Mouse (Mus musculus): Measurements from ENCODE around the gene Cnnm4.
A peak's percentile ranks its signal among the peaks of the same experiment; 100 is the strongest.

Gene Cnnm4

DNA sequence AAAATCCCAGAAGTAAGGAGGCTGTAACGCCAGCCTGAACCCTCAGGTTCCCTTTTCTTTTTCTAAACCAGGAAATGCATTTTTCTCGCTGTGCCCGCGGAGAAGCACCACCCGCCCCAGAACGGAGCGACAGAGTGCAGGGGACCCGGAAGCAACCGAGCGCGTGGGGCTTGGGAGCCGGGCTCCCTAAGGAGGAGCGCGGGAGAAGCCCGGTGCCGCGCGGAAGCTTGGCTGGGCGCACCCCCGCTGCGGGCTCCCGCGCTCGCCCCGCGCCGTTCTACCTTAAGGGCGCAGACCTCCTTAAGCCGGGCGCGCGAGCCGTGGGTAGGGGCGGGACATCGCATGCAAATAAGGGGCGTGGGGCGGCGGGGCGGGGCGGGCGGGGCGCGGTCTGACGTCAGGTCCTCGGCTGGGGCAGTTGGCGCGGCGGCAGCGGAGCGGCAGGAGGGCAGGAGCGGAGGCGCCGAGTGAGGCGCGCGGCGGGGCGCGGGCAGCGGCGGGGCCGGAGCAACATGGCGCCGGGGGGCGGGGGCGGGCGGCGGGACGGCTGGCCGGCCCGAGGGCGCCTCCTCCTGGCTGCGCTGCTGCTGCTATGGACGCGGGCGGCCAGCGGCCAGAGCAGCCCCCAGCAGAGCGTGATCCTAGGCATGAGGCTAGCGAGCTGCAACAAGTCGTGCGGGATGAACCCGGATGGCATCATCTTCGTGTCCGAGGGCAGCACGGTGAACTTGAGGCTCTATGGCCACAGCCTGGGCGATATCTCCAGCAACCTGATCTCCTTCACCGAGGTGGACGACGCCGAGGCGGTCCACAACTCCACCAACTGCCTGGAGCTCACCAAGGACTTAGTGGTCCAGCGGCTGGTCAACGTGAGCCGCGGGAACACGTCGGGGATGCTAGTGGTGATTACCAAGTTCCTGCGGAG lies at the start of gene Cnnm4:
Cnnm4 (plus strand) TSS at position 440 of the 925 bp plus-strand sequence.
- peak; percentile 90 for DNase-seq

- DNase-seq = no peak
Measured at GRCm38 (mm10) chr1:36429511-36429910, 41.9 kb upstream of the Cnnm4 start.

DNA sequence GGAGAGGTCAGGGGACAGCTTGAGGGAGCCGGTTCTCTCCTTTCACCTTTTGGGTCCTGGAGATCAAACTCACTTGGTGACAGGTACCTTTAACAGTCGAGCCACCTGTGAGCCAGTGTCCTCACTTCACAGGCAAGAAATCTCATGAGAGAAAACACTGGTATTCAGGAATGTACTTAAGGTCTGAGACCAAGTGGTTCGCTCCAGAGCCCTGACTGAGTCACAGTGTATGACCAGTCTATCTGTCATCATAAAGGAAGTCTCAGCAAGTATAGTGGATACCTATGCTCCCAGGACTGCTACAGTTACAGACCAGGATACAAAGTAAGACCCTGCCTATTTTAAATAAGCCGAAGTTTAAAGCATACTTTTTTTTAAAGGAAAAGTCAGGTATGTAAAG lies 38.4 kb upstream of the Cnnm4 start:
- no peak for DNase-seq

- DNase-seq = no peak
Measured at GRCm38 (mm10) chr1:36433616-36434015, 37.8 kb upstream of the Cnnm4 start.

DNA sequence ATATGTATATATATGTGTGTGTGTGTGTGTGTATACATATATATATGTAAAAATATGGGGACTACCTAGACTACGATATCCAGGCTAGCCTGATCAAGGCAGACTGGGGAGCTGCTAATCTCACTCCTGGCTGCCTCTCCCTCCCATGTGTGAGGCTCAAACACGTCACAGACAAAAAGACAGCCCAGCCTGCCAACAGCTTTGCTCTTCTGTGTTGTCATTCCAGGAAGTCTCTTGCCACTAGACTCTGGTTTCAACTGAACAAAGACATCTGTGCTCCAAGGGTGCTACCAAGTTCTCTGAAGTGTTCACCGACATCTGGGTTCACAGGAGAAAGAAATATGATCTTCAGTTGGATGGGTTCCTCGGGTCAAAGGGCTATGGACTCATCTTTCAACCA lies 36.3 kb upstream of the Cnnm4 start:
- DNase-seq = no peak

GRCm38 (mm10) chr1:36436515-36436914 lies 34.9 kb upstream of the Cnnm4 start:
- no peak for DNase-seq

DNA sequence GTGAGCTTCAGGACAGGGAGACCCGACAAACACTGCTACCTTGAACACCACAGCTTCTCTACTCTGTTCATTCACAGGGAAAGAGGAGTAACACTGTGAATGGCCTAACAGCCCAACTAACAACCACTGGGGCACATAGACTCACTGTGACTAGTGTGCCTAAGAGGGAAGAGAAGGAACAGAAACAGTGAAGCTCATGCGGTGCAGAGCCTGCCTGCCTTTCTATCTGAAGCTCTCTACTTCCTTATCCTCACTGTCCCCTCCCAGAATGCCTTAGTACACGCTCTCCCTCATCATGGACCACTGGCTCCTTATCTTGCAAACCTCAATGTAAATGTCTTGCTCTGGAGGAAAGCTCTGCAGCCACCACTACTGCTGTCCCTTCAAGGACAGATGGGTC lies 34.2 kb upstream of the Cnnm4 start:
- DNase-seq = no peak

DNA sequence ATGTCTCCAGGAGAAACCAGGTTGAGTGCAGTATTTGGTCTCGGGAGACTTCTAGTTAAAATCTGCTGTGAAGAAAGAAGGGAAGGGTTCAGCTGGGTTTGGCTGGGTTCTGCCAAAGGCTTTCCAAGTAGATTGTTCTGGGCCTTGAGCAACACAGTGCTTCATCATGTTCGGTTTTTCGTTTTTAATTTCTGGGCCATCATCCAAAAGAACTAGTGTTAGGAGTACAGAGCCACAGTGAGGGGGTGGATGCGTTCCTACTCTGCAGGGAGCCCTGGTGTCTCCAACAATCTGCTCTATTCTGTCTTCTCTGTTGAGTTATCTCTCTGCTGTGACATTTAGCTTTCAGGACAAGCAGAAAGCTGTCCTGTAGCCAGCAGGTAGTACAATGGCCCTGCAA lies 30.3 kb upstream of the Cnnm4 start:
- DNase-seq = peak; percentile 14

DNA sequence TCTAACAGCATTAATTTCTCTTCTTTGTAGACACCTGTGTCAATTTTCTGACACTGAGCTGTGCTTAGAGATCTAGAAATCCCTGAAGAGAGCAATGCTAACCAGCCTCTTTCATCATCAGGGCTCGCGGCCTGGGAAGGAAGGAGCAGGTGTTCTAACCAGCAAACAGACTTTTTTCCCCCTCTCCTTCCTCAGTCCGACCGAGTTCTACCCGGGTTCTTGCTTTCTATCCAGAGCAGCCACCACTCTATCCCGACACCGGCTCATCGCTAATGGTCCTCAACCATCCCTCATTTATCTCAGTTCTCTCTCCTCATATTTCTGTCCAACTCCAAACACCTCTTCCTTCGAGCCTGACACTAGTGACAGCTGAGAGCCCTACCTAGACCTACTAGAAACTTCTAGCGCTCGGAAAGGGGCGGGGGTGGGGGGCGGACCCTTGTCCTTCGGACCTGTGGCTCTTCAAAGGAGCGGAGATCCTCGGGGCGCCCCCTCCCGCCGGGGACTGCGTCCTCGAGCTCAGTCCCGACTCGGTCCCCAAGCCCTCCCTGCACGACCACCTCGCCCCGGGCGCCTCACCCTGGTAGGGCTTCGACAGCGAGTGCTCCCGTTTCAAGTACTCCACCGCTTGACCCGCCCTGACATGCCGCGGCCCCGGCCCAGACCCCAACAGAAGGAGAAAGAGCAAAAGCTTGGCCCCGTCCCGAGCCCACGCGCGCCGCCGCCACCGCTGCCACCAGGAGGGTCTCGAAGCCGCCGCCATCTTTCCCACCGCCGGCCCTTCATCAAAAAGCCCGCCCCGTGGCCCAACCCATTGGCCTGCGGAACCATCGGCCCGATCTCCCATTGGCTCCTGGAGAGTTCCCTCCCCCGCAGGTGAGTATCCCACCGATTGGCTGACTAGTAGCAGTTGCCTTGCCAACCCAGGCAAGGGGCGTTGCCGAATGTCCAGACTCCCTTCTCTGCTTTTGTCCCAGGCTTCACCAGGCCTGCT lies 26.7 kb upstream of the Cnnm4 start, which contains the start of gene Lman2l:
Lman2l (minus strand) TSS at position 801 of the 994 bp plus-strand sequence.
- peak; percentile 95 for DNase-seq

- no peak for DNase-seq
Measured at GRCm38 (mm10) chr1:36445508-36445907, 25.9 kb upstream of the Cnnm4 start.

DNA sequence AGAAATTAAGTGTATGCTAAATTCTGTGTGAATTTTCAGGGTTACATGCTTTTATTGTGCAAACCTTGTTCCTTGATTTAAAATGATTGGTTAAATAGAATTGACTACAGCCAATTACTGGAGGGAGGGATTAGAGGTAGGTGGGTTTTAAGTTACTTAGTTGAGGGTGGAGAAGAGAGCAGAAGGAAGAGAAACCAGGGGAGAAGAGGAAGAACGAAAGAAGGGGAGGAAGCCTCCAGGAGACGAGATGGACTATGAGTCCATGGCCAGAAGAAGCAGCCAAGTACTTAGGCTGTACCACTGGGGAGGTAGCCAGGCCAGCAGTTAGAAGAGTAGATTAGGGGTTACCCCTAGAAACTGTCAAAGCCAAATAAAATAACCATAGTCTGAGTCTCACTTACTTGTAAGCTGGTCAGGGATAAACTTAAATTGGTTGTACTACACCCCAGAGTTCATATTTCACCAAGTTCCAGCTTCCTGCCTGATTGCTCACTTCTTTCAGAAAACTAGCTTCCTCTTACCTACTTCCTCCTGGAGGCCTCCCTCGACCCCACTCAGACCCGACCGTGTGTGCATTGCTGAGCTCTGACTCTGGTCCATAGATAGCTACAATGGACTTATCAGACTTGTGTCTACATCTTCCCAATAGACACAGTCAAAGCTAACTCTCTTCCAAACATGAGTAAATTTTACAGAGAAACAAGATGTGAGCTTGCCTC lies 25.2 kb upstream of the Cnnm4 start:
- DNase-seq = no peak

DNA sequence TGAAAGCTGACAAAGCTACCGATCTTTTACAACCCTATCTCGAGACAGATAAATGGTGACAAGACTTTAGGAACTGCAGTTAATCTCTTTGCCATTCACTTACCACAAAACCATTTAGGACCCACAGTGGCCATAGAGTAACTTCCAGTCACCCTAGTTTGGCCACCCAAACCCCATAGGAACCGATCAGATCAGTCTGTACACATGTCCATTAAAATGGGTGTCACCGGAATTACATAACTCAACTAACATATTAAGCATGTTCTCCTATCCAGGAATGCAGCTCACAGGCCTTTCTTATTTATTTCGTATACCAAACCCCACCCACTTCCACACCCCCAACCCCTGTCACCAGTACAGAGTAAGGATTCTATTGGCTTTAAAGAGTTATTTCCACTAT lies 24.6 kb upstream of the Cnnm4 start:
- no peak for DNase-seq

DNA sequence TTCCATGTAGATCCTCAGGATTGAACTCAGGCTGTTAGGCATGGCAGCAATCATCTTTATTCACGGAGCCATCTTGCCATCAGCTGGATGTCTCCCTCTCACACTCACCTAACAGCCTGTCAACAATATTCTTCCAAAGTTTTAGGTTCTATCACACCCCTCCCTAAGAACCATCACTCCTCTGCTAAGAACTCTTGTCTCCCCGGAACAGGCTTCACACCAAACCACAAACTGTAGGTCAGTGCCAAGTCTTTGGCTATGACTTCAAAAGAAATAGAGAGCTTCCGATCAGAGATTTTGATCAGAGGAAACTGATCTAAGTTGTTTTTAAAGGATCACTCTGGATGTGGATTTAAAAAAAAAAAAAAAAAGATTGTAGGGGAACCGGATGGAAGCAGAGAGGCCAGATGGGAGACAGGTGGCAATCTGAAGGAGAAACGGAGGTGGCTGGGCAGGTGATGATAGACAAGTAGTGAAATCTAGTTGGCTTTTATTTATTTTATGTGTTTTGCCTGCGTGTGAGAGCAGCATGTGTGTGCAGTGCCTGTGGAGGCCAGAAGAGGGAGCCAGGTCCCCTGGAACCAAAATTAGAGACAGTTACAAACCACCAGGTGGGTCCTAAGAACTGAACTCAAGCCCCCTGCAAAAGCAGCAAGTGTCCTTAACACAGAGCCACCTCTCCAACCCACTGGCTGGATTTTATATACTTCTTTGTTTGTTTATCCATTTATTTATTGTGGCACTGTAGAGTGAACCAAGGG lies 17.2 kb upstream of the Cnnm4 start:
- DNase-seq = no peak

- DNase-seq = no peak
Measured at GRCm38 (mm10) chr1:36457388-36458014, 13.9 kb upstream of the Cnnm4 start.

DNA sequence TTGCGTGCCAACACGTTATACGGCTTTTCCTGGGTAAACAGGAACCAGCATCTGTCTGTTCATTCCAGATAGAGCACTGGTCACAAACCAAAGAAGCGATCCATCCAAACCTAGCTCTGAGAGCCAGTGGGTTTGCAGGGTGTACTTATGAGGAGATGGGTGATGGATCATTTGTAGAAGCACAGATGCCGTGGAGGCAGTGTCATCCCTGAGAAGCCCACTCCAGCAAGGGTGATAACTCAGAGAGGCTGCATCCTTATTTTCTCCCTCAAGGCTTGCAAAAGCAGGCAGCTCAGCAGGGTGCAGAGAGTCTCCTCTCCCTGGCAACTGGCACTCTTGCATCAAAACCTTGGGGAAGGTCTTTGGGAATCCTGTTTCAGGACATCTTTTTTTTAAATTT lies 13.3 kb upstream of the Cnnm4 start:
- DNase-seq = no peak

DNA sequence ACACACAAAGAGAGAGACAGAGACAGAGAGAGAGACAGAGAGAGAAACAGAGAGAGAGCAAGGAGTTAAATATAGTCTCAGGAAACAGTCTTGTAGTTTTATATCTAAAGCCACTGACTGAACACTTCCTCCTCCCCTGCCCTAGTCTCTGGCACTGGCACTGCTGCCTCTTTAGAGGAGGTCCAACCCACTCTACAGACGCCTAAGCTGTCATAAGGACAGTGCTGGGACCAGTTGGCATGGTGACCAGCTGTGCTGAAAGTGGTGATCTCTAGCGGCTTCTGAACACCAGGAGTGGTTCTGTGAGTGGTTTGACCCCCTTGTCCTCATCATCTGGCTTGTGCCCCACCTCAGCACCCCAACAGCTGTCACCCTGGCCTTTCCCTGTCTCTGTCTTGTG lies 9.6 kb upstream of the Cnnm4 start:
- DNase-seq = no peak

GRCm38 (mm10) chr1:36465641-36466160 lies 5.7 kb upstream of the Cnnm4 start:
- DNase-seq = no peak

GRCm38 (mm10) chr1:36467446-36467845 lies 4.0 kb upstream of the Cnnm4 start:
- no peak for DNase-seq

- no peak for DNase-seq
Measured at GRCm38 (mm10) chr1:36469811-36470444, 1.5 kb upstream of the Cnnm4 start.

GRCm38 (mm10) chr1:36472106-36472440 lies 653 bp downstream of the Cnnm4 start:
- no peak for DNase-seq
